Comparison of ENCODE assay signal across 12 mouse cellular contexts in genomic region chrX:156594735-156595134, GRCm38 (mm10).
DNase-seq lines count a peak whose midpoint lies in the region; ATAC-seq and TF ChIP-seq lines count a peak whose summit lies in the region.
"Had no signal": no experiment of that assay in that cellular context is flagged by ENCODE, and none has a peak within 500 bp of the region (broad histone marks: within the 10 kb centered on the region; RNA-seq: fewer than 3 reads in every experiment).

No protein-coding gene starts in this region.

- H3K4me3 ChIP-seq in heart, adult 2 months: no peak overlapping the region
- no peak overlapping the region for H3K4me3 ChIP-seq in neural tube, embryonic 13.5 days
- H3K4me3 ChIP-seq in embryonic fibroblast, embryonic 13.5 days (ENCODE audit: insufficient read depth, low read length): no peak overlapping the region
- H3K4me3 ChIP-seq in neural tube, embryonic 14.5 days (ENCODE audit: low read depth, low read length): no peak overlapping the region
- H3K4me3 ChIP-seq: heart, embryonic 12.5 days; limb, embryonic 15.5 days had no signal

- TF ChIP-seq CTCF in heart, adult 2 months (IDR thresholded peaks at IDR 0.05): no peak
- TF ChIP-seq CTCF in embryonic fibroblast, embryonic 13.5 days (IDR thresholded peaks at IDR 0.05; ENCODE audit: borderline replicate concordance, insufficient read depth, low read length): no peak

- DNase-seq in heart, adult 11 months: peak; percentile 65
- no peak for DNase-seq in heart, adult 2 months
- DNase-seq in neural tube, embryonic 10.5 days (ENCODE audit: extremely low spot score, low spot score): no peak
- no peak for DNase-seq in spleen, postnatal 10 days (ENCODE audit: low spot score in 2 of 2)
- no peak for DNase-seq in urinary bladder, adult 2 months (ENCODE audit: low spot score)
- DNase-seq: lung, postnatal 4 days had no signal

- no peak overlapping the region for H3K9ac ChIP-seq in heart, adult 2 months (ENCODE audit: low read depth, low read length)
- H3K9ac ChIP-seq in neural tube, embryonic 13.5 days: no peak overlapping the region
- H3K9ac ChIP-seq in neural tube, embryonic 14.5 days (replicated peaks; ENCODE audit: low read depth, low read length): no peak overlapping the region
- H3K9ac ChIP-seq: heart, embryonic 12.5 days; limb, embryonic 15.5 days had no signal

- H3K27ac ChIP-seq in heart, adult 2 months: no peak overlapping the region
- no peak overlapping the region for H3K27ac ChIP-seq in neural tube, embryonic 13.5 days (replicated peaks)
- 0 out of 2 replicates have a peak overlapping the region, but pooled peaks have one; percentile 11 for H3K27ac ChIP-seq in embryonic fibroblast, embryonic 13.5 days (ENCODE audit: insufficient read depth, low read length)
- no peak overlapping the region for H3K27ac ChIP-seq in neural tube, embryonic 14.5 days (ENCODE audit: low read depth, low read length)
- H3K27ac ChIP-seq: limb, embryonic 15.5 days had no signal

- TF ChIP-seq POLR2A in heart, adult 2 months (IDR thresholded peaks at IDR 0.05; ENCODE audit: insufficient read depth, low read depth, low read length): no peak
- TF ChIP-seq POLR2A in embryonic fibroblast, embryonic 13.5 days (IDR thresholded peaks at IDR 0.05; ENCODE audit: low read depth, low read length): no peak

- H3K9me3 ChIP-seq in neural tube, embryonic 13.5 days: no peaks in the 10 kb centered on the region
- no peaks in the 10 kb centered on the region for H3K9me3 ChIP-seq in neural tube, embryonic 14.5 days (ENCODE audit: control insufficient read depth, low read length)
- H3K9me3 ChIP-seq: heart, embryonic 12.5 days; limb, embryonic 15.5 days had no signal

- no peaks in the 10 kb centered on the region for H3K36me3 ChIP-seq in heart, adult 2 months (ENCODE audit: control insufficient read depth, insufficient read depth, low read length)
- H3K36me3 ChIP-seq in neural tube, embryonic 13.5 days: no peaks in the 10 kb centered on the region
- no peaks in the 10 kb centered on the region for H3K36me3 ChIP-seq in neural tube, embryonic 14.5 days (ENCODE audit: control insufficient read depth, insufficient read depth, low read length)
- H3K36me3 ChIP-seq: heart, embryonic 12.5 days; limb, embryonic 15.5 days had no signal

- H3K4me1 ChIP-seq in heart, adult 2 months (ENCODE audit: control insufficient read depth, insufficient read depth, low read length): no peaks in the 10 kb centered on the region
- H3K4me1 ChIP-seq in neural tube, embryonic 13.5 days (replicated peaks): no peaks in the 10 kb centered on the region
- H3K4me1 ChIP-seq in embryonic fibroblast, embryonic 13.5 days (ENCODE audit: control insufficient read depth, insufficient read depth, low read length): no peaks in the 10 kb centered on the region
- no peaks in the 10 kb centered on the region for H3K4me1 ChIP-seq in neural tube, embryonic 14.5 days (ENCODE audit: control insufficient read depth, insufficient read depth, low read length)
- H3K4me1 ChIP-seq: heart, embryonic 12.5 days; limb, embryonic 15.5 days had no signal

- H3K27me3 ChIP-seq in heart, adult 2 months (ENCODE audit: control insufficient read depth, insufficient read depth, low read length): no peaks in the 10 kb centered on the region
- H3K27me3 ChIP-seq in neural tube, embryonic 13.5 days: no peaks in the 10 kb centered on the region
- H3K27me3 ChIP-seq in neural tube, embryonic 14.5 days (ENCODE audit: control insufficient read depth, insufficient read depth, low read length): no peaks in the 10 kb centered on the region
- H3K27me3 ChIP-seq: heart, embryonic 12.5 days; limb, embryonic 15.5 days had no signal

- 51% methylated on average over 5 of the region's 5 CpGs for WGBS in heart, adult 2 months
- 71% methylated on average over 5 of the region's 5 CpGs for WGBS in neural tube, embryonic 13.5 days
- 79% methylated on average over 5 of the region's 5 CpGs for WGBS in neural tube, embryonic 14.5 days

- ATAC-seq in neural tube, embryonic 13.5 days (ENCODE audit: low read depth): peak; percentile 23; the same call in 1 of the 2 replicates
- peak; percentile 71 for ATAC-seq in neural tube, embryonic 14.5 days (ENCODE audit: low read depth)
- ATAC-seq: intestine, postnatal 0 days had no signal

- no peak overlapping the region for H3K4me2 ChIP-seq in neural tube, embryonic 13.5 days
- no peak overlapping the region for H3K4me2 ChIP-seq in neural tube, embryonic 14.5 days (ENCODE audit: low read depth, low read length)
- H3K4me2 ChIP-seq: heart, embryonic 12.5 days; limb, embryonic 15.5 days had no signal

- TF ChIP-seq EP300 in heart, adult 2 months (IDR thresholded peaks at IDR 0.05; ENCODE audit: insufficient read depth, low read depth, low read length): no peak

- no peaks in the 10 kb centered on the region for H3K79me2 ChIP-seq in heart, adult 2 months (replicated peaks; ENCODE audit: control insufficient read depth, insufficient read depth, low read length)

- intact Hi-C loops in heart, adult 2 months (cut with DNase I): no loop called here
